Mouse (Mus musculus): ENCODE measurements around the gene Atp6ap1. TPM values are rescaled to one million over a fixed set of nuclear protein-coding genes. Genes with fewer than 3 reads are reported as not detected.

The Atp6ap1 gene
- total RNA-seq (2021): 10 to 100 TPM; 77.8 to 95.1 TPM
- long read RNA-seq, experiment 1, transcript Atp6ap1-201 (10 exons, 2,189 nt): major isoform, 51 of 61 reads
- long read RNA-seq, experiment 1, partial matches to known transcripts: 4 of 61 reads
- long read RNA-seq, experiment 1, other reads (novel, unspliced or antisense): 6 of 61 reads
- long read RNA-seq, experiment 2, transcript Atp6ap1-201 (10 exons, 2,189 nt): major isoform, 41 of 47 reads
- long read RNA-seq, experiment 2, partial matches to known transcripts: 1 of 47 reads
- long read RNA-seq, experiment 2, other reads (novel, unspliced or antisense): 5 of 47 reads

DNA sequence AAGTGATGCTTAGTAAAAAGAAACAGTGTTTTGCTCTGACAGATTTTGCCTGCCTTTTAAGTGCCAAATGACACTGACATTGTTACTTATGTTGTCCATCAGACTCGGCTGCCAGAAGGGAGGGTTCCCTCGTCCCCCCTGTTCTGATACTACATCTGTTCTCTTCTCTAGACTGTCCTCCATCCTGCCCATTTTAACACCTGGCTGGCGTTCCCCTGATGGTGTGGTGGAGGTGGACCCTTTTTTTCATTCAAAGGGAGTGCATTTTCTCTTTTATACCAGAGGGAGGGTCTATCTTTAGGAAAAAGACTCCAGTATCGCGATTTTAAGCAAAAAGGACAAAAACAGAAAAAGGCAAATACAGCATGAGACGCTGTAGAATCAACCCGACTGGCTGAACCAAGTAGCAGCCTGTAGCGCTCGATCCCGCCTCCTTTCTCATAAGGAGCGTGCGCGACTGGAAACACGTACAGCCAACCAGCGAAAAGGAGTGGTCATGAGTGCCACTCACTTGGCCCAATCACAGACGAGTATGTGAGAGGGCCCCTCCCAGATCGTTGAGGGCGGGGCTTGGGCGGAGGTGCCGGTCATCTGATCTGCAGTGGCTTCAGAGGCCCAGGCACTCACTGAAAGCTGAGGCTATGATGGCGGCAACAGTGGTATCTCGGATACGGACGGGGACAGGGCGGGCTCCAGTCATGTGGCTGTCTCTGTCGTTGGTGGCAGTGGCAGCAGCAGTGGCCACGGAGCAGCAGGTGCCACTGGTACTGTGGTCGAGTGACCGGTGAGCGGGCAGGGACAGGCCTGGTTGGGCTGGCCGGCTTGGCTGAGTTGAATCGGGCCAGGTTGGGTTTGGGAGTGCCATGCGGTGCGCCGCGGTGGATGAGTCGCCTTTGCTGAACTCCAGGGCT, at the start of gene Atp6ap1:
Gene Atp6ap1 (plus strand): TSS at position 560 of the 911 bp plus-strand sequence.
- peak within 1 kb of the TSS; percentile 77 for H3K4me3 ChIP-seq
- no peak for TF ChIP-seq CTCF (IDR thresholded peaks at IDR 0.05)
- H3K27ac ChIP-seq: peak within 1 kb of the TSS; percentile 92
- peak; percentile 95 for DNase-seq
- intact Hi-C loops (cut with DNase I): no loop called here

- intact Hi-C loops (cut with DNase I): loop anchor here (1.0 to 10.0 kb wide), 7 partner anchors 131 to 454 kb away; partner anchors contain the start of genes Fam3a, G6pdx, Hcfc1 and Ikbkg
- TF ChIP-seq CTCF (IDR thresholded peaks at IDR 0.05): peak; percentile 72
- Histone ChIP-seq H3K4me3 (peak overlapping the region; percentile 73), H3K27ac (peak overlapping the region; percentile 78)
- peak; percentile 68 for DNase-seq
Measured at GRCm38 (mm10) chrX:74248651-74249050, 48.2 kb upstream of the Atp6ap1 start.

GRCm38 (mm10) chrX:74249615-74250014, 47.3 kb upstream of the Atp6ap1 start, which contains the start of gene Flna:
TSS of gene Flna (minus strand) at chrX:74249820.
- peak; percentile 79 for DNase-seq
- peak; percentile 59 for TF ChIP-seq CTCF (IDR thresholded peaks at IDR 0.05)
- intact Hi-C loops (cut with DNase I): loop anchor here (1.0 to 10.0 kb wide), 7 partner anchors 132 to 455 kb away; partner anchors contain the start of genes Fam3a, G6pdx, Hcfc1 and Ikbkg
- Histone ChIP-seq H3K27ac (peak within 1 kb of the TSS; percentile 78), H3K4me3 (peak within 1 kb of the TSS; percentile 73)

GRCm38 (mm10) chrX:74254153-74254887, 42.6 kb upstream of the Atp6ap1 start, which contains the start of gene Emd:
TSS of gene Emd (plus strand) at chrX:74254687.
- TF ChIP-seq CTCF (IDR thresholded peaks at IDR 0.05): no peak
- peak; percentile 91 for DNase-seq
- Histone ChIP-seq H3K27ac (peak within 1 kb of the TSS; percentile 97), H3K4me3 (peak within 1 kb of the TSS; percentile 87)
- intact Hi-C loops (cut with DNase I): no loop called here

DNA sequence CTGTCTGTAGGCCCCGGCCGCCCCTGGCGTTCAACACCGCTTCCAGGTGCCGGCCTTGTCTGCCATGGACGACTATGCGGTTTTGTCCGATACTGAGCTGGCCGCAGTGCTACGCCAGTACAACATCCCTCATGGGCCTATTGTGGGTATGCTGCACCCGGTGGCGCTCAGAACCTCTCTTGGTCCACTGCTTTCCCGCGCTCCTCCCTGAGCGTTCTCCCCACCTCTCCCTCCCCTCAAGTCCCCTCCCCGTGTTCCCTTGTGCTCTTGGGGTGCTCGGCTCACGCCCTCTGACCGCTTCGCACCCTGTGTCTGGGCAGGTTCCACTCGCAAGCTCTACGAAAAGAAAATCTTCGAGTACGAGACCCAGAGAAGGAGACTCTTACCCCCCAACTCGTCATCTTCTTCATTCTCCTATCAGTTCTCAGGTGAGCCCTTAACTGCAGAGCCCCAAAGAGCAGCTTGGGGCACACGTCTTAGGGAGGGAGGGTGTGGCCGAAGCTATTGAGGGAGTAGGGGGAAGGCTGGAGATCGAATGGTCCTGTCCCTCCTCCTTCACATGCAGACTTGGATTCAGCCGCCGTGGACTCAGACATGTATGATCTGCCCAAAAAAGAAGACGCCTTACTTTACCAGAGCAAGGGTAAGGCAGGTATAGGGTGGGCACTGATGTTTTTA, 41.9 kb upstream of the Atp6ap1 start:
- intact Hi-C loops (cut with DNase I): no loop called here
- DNase-seq: no peak
- TF ChIP-seq CTCF (IDR thresholded peaks at IDR 0.05): no peak
- peak overlapping the region; percentile 87 for H3K4me3 ChIP-seq
- H3K27ac ChIP-seq: peak overlapping the region; percentile 97

DNA sequence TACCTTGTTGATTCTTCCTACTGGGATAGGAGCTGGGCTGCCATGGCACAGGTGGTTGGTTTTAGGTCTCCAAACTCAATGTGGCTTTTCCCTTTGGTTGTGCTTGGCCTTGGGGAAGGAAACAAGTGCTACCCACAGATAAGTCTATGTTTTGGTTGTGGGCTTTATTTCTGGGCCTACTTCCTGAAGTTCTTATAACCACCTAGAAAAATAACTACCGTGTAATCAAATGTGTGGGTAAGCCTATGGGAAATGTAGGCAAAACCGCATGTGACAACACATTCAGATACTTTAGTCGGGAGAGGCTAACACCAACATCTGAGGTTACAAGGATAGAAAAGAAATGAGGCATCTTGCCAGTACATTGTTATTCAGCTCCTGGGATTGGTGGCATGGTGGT, 39.2 kb upstream of the Atp6ap1 start:
- intact Hi-C loops (cut with DNase I): no loop called here
- Histone ChIP-seq H3K27ac (no peak overlapping the region), H3K4me3 (no peak overlapping the region)
- no peak for DNase-seq
- no peak for TF ChIP-seq CTCF (IDR thresholded peaks at IDR 0.05)

DNA sequence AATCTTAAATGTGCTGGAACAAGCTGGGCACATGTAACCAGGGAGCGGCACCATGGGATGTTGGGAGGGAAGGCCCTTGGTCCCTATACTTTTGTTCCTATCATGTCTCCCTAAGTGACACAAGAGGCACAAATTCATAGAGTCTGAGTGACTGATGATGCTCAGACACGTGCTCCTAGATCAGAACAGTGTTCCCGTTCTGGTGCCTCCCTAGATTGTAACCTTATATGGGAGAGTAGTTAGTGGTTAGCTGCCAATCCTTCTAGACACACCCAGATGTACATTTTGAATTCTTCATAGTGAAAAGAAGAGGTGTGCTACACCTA, 27.2 kb upstream of the Atp6ap1 start:
- no peak for TF ChIP-seq CTCF (IDR thresholded peaks at IDR 0.05)
- H3K27ac ChIP-seq: peak overlapping the region; percentile 99
- DNase-seq: no peak
- H3K4me3 ChIP-seq: peak overlapping the region; percentile 73
- intact Hi-C loops (cut with DNase I): loop anchor here (5.0 kb wide), 1 partner anchor 43 kb away; the partner anchor contains the start of gene Fam50a

DNA sequence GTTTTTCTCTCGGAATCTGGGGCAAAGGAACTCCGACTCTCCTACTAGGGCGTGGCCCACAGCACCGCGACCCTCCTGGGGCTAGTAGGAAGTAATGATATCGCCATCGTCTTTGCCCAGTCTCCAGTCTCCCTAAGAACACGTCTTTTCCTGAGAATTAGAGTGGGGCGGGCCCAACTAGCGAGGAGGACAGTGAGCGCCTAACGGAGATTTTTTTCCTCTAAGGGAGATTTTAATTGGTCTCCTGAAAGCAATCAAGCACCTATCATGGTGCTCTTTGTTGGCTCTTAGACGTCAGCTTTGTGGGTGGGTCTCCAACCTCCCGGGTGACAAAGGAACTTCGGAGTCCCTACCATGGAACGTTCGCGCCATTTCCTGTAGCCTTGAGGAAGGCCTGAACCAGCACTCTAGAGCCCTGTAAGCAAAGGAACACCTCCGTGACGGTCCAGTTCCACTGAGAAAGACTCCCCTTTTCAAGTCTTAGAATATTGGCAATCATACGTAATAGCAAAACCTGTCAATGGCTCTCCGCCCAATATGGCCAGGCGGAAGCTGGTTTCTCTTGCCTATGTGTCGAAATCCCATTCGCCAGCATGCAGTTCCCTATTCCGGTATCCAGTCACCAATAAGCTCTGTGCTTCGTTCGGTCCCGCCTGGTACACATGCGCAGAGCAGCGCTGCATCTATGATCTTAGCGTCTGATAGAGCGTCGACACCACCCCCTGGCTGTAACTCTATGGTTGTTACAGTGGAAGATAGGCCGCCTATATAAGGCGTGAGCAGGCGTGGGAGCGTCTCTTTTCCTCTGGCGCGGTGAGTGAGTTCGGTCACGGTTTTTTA, 26.6 kb upstream of the Atp6ap1 start, which contains the start of gene Rpl10:
Gene Rpl10 (plus strand): TSS at position 751 of the 840 bp plus-strand sequence.
- intact Hi-C loops (cut with DNase I): loop anchor here (5.0 kb wide), 1 partner anchor 42 kb away; the partner anchor contains the start of gene Fam50a
- DNase-seq: peak; percentile 94
- TF ChIP-seq CTCF (IDR thresholded peaks at IDR 0.05): peak; percentile 42
- Histone ChIP-seq H3K4me3 (peak within 1 kb of the TSS; percentile 79), H3K27ac (peak within 1 kb of the TSS; percentile 99)

GRCm38 (mm10) chrX:74270902-74271551, 25.9 kb upstream of the Atp6ap1 start:
- TF ChIP-seq CTCF (IDR thresholded peaks at IDR 0.05): no peak
- intact Hi-C loops (cut with DNase I): loop anchor here (5.0 kb wide), 1 partner anchor 41 kb away; the partner anchor contains the start of gene Fam50a
- Histone ChIP-seq H3K4me3 (peak overlapping the region; percentile 79), H3K27ac (peak overlapping the region; percentile 88)
- DNase-seq: peak; percentile 57
